Mouse (Mus musculus) liver, embryonic 11.5 days (tissue): Measurements from ENCODE around the gene Alg3. TPM values are rescaled to one million over a fixed set of nuclear protein-coding genes. Genes with fewer than 3 reads are reported as not detected.

Experiments
- ATAC-seq: fragments of 200-750 bp; cut with Nextera tagmentation; replicated peaks from 2 replicates; pipeline ENCODE4 v1.8.0; 2017; ENCODE audit warnings: moderate number of reproducible peaks, mild to moderate bottlenecking, moderate TSS enrichment, moderate library complexity; ENCODE audit not compliant: low FRiP score
- DNase-seq: peaks from one replicate; pipeline ENCODE4 v3.0.0-alpha.2; 2017; ENCODE audit warnings: low spot score
- H3K27ac ChIP-seq: fragments of 300-500 bp; sonication (generic); 2 replicates; pipeline ENCODE4 v1.5.1; 2014; ENCODE audit warnings: mild to moderate bottlenecking, low read depth, low read length, control low read depth
- H3K27me3 ChIP-seq: fragments of 300-500 bp; sonication (generic); replicated peaks from 2 replicates; pipeline ENCODE4 v1.6.1; 2014; ENCODE audit warnings: low read length, mixed read lengths; ENCODE audit not compliant: control insufficient read depth, insufficient read depth
- H3K36me3 ChIP-seq: fragments of 300-500 bp; sonication (generic); 2 replicates; pipeline ENCODE4 v1.6.1; 2014; ENCODE audit warnings: mild to moderate bottlenecking, low read length, moderate library complexity, mixed read lengths; ENCODE audit not compliant: control insufficient read depth, insufficient read depth
- H3K4me1 ChIP-seq: fragments of 300-500 bp; sonication (generic); replicated peaks from 2 replicates; pipeline ENCODE4 v1.6.1; 2014; ENCODE audit warnings: low read length, mixed read lengths; ENCODE audit not compliant: control insufficient read depth, insufficient read depth
- H3K4me2 ChIP-seq: fragments of 300-500 bp; sonication (generic); 2 replicates; pipeline ENCODE4 v1.6.1; 2014; ENCODE audit warnings: mild to moderate bottlenecking, control low read depth, moderate library complexity
- H3K4me3 ChIP-seq: fragments of 300-500 bp; sonication (generic); 2 replicates; pipeline ENCODE4 v1.5.1; 2014; ENCODE audit warnings: low read depth, low read length, control low read depth
- H3K9ac ChIP-seq: fragments of 300-500 bp; sonication (generic); 2 replicates; pipeline ENCODE4 v1.6.1; 2014; ENCODE audit warnings: low read depth, low read length, control low read depth
- H3K9me3 ChIP-seq: fragments of 300-500 bp; sonication (generic); 2 replicates; pipeline ENCODE4 v1.6.1; 2016; ENCODE audit warnings: low read length, inconsistent platforms, mixed read lengths; ENCODE audit not compliant: control insufficient read depth
- WGBS: fragments of 180-500 bp; shearing (Covaris S2); extraction: QIAGEN DNeasy Blood & Tissue Kit; methylation state at CpG from one replicate; pipeline ENCODE4 v1.1.7; 2014; 5-methylcytosine and 5-hydroxymethylcytosine counted together
- polyA plus RNA-seq: library from polyadenylated mRNA; unstranded; fragments of >200 nt; fragmentation: Nextera tagmentation; extraction: Ambion mirVana; gene quantifications from 2 replicates; pipeline ENCODE4 v1.2.1, GENCODE M21; 2014

The Alg3 gene
- 55.7 and 58.6 TPM in 2 replicates for polyA plus RNA-seq

DNA sequence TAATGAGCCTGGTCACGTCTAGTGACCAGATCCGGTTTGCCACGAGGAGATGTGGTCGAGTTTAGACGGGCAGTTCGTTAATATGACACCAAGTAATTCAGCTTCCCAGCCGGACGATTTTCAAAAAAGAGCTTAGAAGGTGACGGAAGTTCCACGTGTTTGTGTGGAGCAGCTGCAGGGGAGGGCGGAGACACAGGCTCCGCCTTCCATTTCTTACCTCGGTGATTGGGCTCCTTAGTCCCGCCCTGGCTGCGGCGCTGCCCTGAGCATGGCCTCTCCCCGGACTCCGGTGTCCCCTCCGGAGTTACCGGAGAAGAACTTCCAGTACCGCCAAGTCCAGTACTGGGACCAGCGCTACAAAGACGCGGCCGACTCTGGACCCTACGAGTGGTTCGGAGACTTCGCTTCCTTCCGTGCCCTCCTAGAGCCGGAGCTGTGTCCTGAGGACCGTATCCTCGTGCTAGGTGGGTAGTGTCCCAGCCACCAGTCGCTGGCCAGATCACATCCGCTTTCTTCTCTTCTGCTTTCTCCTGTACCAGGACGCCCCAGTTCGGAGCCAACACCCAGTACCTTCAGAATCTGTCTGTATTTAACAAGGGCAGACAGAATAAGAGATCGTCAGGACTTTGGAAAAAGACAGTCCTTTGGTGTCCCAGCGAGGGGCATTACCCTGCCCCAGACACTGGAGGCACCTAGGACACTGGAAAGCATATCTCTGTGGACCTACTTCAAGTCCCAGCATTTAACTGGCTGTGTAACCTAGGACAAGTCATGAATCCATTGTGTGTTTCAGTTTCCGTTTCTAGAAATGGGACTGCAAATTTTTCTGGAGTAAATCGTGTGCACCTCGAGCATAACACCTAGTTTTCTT is at the start of gene Alg3, which contains the start of the genes Eef1akmt4 and Gm49333:
Gene Alg3, minus strand, starts transcription at position 379 of the 871 bp plus-strand sequence.
Gene Eef1akmt4, plus strand, starts transcription at position 237 of the 871 bp plus-strand sequence.
Gene Gm49333, plus strand, starts transcription at position 254 of the 871 bp plus-strand sequence.
- no peaks in the 10 kb centered on the region for H3K9me3 ChIP-seq
- H3K36me3 ChIP-seq, result peaks cover 5% of the 10 kb centered on the region
- H3K4me1 ChIP-seq, result peaks cover 12% of the 10 kb centered on the region
- peak; percentile 98 for ATAC-seq
- H3K4me3 ChIP-seq, result peak within 1 kb of the TSS; percentile 75
- DNase-seq, result peak; percentile 90
- peak within 1 kb of the TSS; percentile 70 for H3K27ac ChIP-seq
- H3K9ac ChIP-seq, result peak within 1 kb of the TSS; percentile 80
- H3K27me3 ChIP-seq, result no peaks in the 10 kb centered on the region
- WGBS, result 2% methylated on average over 41 of the region's 41 CpGs
- H3K4me2 ChIP-seq, result peak within 1 kb of the TSS; percentile 88

DNA sequence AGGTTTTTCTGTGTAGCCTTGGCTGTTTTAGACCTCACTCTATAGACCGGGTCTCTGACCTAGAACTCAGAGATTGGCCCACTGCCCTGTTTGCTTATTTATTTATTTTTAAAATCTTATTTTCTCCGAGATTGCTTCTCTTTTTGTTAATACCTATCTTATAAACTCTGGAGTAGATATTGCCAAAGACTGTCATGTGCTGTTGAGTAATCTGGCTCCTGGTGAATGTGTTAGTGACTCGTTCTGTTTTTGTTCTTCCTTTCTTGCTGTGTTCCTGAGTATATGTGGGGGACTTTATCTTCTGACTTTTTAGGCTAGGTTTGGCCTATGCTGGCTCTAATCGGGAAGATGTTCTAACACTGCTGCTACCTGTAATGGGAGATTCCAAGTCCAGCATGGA is 46.1 kb upstream of the Alg3 start:
- no peak overlapping the region for H3K27ac ChIP-seq
- 88% methylated on average over 4 of the region's 4 CpGs for WGBS
- H3K9ac ChIP-seq, result no peak overlapping the region
- ATAC-seq (no peak), DNase-seq (no peak)
- no peak overlapping the region for H3K4me3 ChIP-seq
- no peak overlapping the region for H3K4me2 ChIP-seq
- peaks cover 5% of the 10 kb centered on the region for H3K4me1 ChIP-seq
- H3K36me3 ChIP-seq, result peaks cover 63% of the 10 kb centered on the region
- no peaks in the 10 kb centered on the region for H3K27me3 ChIP-seq
- no peaks in the 10 kb centered on the region for H3K9me3 ChIP-seq

DNA sequence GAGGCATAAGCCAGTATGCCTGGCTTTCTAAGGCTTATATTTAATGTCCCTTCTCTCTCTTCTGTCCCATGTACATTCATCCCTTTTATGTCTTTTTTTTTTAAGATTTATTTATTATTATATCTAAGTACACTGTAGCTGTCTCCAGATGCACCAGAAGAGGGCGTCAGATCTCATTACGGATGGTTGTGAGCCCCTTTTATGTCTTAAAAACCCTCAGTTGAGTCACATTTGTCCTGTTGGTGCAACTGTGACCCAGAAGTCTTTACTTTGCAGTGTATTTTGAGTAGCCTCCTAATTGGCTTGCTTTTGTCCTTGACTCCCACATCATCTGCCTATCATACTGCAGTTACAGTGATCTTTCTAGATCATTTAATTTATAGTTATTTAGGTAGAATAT is 41.8 kb upstream of the Alg3 start:
- H3K27ac ChIP-seq, result no peak overlapping the region
- H3K4me2 ChIP-seq, result peak overlapping the region; percentile 95; the same call in 1 of the 2 replicates
- no peak for ATAC-seq
- H3K9ac ChIP-seq, result no peak overlapping the region
- H3K4me3 ChIP-seq, result peak overlapping the region; percentile 1; the same call in 1 of the 2 replicates
- H3K4me1 ChIP-seq, result peaks cover 10% of the 10 kb centered on the region
- no peak for DNase-seq
- H3K36me3 ChIP-seq, result peaks cover 31% of the 10 kb centered on the region
- H3K9me3 ChIP-seq, result no peaks in the 10 kb centered on the region
- WGBS, result 63% methylated on average over 2 of the region's 2 CpGs
- H3K27me3 ChIP-seq, result no peaks in the 10 kb centered on the region

- Histone ChIP-seq H3K9ac (peak overlapping the region; percentile 79), H3K9me3 (no peaks in the 10 kb centered on the region), H3K36me3 (peaks cover 19% of the 10 kb centered on the region), H3K27me3 (no peaks in the 10 kb centered on the region), H3K4me1 (peaks cover 10% of the 10 kb centered on the region), H3K4me2 (peak overlapping the region; percentile 95), H3K4me3 (peak overlapping the region; percentile 90), H3K27ac (peak overlapping the region; percentile 40; the same call in 1 of the 2 replicates)
- no peak for ATAC-seq
- WGBS, result 10% methylated on average over 12 of the region's 12 CpGs
- DNase-seq, result no peak
These were observed 40.4 kb upstream of the Alg3 start for GRCm38 (mm10) chr16:20651947-20652310.

DNA sequence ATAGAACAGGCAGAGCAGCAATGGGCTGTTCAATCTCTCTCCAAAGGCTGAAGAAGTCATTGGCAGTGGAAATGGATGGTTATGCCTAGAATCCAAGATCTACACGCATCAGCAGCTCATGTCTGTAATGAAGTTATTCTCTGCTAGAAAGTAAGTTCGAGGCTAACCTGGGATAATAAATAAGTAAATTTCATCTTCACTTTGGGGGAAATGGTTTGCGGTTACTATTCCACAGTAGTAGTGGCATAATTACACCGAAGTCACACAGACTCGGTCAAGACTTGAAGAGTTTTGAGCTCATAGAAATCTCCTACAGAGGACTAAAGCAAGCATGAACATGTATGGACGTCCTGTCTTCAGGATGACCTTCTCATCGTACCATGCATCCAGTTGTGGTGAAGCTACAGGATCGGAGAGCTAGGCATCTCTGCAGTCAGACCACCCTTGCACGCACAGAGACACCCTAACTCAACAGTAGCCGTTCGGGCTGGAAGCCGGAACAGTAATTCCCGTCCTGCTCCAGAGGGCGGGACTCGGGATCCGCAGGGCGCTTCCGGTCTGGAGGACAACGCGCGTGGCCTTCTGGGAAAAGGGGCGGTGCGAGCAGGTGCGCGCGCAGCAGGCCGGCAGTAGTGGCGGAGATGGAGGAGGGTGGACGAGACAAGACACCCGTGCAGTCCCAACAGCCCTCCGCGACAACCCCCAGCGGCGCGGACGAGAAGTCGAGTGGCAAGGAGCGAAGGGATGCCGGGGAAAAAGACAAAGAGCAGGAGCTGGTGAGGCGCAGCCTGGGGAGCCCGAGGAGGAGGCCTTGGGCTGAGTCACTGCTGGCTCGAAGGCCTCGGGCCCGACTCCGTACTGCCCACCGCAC is 39.8 kb upstream of the Alg3 start, which contains the start of gene Psmd2:
Gene Psmd2, plus strand, starts transcription at position 577 of the 871 bp plus-strand sequence.
- Histone ChIP-seq H3K27me3 (no peaks in the 10 kb centered on the region), H3K4me1 (peaks cover 10% of the 10 kb centered on the region), H3K36me3 (peaks cover 12% of the 10 kb centered on the region), H3K9ac (peak within 1 kb of the TSS; percentile 79), H3K4me3 (peak within 1 kb of the TSS; percentile 90), H3K9me3 (no peaks in the 10 kb centered on the region), H3K27ac (peak within 1 kb of the TSS; percentile 40; the same call in 1 of the 2 replicates), H3K4me2 (peak within 1 kb of the TSS; percentile 95)
- peak; percentile 93 for ATAC-seq
- 2% methylated on average over 46 of the region's 46 CpGs for WGBS
- DNase-seq, result peak; percentile 98

- DNase-seq, result no peak
- Histone ChIP-seq H3K27ac (no peak overlapping the region), H3K36me3 (no peaks in the 10 kb centered on the region), H3K4me1 (no peaks in the 10 kb centered on the region), H3K27me3 (no peaks in the 10 kb centered on the region), H3K4me2 (no peak overlapping the region), H3K4me3 (no peak overlapping the region), H3K9me3 (no peaks in the 10 kb centered on the region), H3K9ac (no peak overlapping the region)
- ATAC-seq, result no peak
- WGBS, result 68% methylated on average over 7 of the region's 7 CpGs
These were observed 32.4 kb upstream of the Alg3 start for GRCm38 (mm10) chr16:20643911-20644310.

DNA sequence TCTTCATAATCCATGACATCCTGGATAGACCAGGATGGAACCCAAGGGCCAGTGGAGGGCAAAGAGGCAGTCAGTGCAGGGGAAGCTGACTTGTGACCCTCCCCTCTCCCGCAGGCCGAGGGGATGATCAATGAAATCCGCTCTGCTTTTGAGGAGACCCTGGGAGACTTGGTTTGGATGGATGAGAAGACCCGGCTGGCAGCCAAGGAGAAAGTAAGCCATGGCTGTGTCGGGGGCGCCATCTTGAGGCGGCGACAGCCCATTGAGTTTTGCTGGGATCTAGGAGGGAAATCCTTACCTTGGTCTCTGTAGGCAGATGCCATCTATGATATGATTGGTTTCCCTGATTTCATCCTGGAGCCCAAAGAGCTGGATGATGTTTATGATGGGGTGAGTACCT is 30.6 kb upstream of the Alg3 start:
- H3K4me2 ChIP-seq, result no peak overlapping the region
- H3K9ac ChIP-seq, result no peak overlapping the region
- no peaks in the 10 kb centered on the region for H3K9me3 ChIP-seq
- no peak for ATAC-seq
- H3K4me1 ChIP-seq, result no peaks in the 10 kb centered on the region
- no peak overlapping the region for H3K27ac ChIP-seq
- H3K4me3 ChIP-seq, result no peak overlapping the region
- H3K36me3 ChIP-seq, result no peaks in the 10 kb centered on the region
- peaks cover 2% of the 10 kb centered on the region; the same call in 1 of the 2 replicates for H3K27me3 ChIP-seq
- peak; percentile 56 for DNase-seq
- WGBS, result 0% methylated on average over 8 of the region's 8 CpGs

DNA sequence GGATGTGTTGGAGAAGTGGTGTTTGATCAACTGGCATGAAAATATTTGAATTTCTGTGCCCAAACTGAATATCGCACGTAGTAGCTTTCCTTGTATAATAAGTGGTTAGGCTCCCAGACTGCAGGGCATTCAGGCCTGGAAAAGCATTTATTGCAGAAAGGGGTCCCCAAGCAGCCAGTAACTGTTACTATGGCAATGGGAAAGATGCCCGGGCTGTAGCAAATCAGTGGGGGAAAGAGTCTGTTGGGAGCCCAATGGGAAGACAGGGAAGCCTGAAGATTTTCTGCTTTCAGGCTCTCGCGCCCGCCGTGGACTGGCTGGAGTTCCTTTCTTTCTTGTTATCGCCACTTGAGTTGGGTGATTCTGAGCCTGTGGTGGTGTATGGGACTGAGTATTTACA is 26.8 kb upstream of the Alg3 start:
- no peaks in the 10 kb centered on the region for H3K4me1 ChIP-seq
- peaks cover 2% of the 10 kb centered on the region; the same call in 1 of the 2 replicates for H3K27me3 ChIP-seq
- H3K4me3 ChIP-seq, result no peak overlapping the region
- H3K27ac ChIP-seq, result no peak overlapping the region
- no peak for ATAC-seq
- no peak overlapping the region for H3K4me2 ChIP-seq
- no peaks in the 10 kb centered on the region for H3K9me3 ChIP-seq
- 81% methylated on average over 8 of the region's 8 CpGs for WGBS
- no peaks in the 10 kb centered on the region for H3K36me3 ChIP-seq
- no peak overlapping the region for H3K9ac ChIP-seq
- DNase-seq, result no peak
